Mouse (Mus musculus) adipocyte (in vitro differentiated cells): Measurements from ENCODE around the gene Snx29.

Experiments
- DNase-seq: peaks from one replicate; pipeline ENCODE4 v3.0.0-alpha.2; 2016; ENCODE audit warnings: low spot score

The Snx29 gene

DNA sequence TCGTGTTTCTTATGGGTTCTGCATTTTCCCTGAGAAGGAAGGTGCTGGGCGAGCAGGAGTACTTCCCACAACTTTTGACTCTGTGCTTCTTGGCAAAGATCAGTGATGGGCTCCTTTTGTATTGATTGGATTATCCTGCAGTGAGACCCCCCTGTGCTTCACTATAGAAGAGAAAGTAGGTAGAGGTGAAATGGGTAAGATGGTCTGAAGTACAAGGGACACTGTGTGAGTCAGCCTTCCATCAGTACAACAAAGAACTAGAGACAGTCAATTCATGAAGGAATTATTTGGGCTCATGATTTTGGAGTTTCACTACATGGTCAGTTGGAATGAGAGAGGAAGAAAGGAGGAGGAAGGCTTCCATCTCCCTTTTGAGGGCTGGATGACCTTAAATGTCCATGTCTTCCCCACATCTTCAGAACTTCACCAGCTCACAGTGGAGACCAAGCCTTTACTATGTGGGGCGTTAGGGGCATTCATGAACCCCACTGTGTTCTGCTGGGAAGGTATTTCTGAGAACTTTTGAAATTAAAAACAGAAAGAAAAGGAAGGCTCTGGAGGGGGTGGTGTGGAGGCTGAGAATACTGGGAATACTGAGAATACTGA is 363.1 kb downstream of the Snx29 start:
- DNase-seq: no peak

DNA sequence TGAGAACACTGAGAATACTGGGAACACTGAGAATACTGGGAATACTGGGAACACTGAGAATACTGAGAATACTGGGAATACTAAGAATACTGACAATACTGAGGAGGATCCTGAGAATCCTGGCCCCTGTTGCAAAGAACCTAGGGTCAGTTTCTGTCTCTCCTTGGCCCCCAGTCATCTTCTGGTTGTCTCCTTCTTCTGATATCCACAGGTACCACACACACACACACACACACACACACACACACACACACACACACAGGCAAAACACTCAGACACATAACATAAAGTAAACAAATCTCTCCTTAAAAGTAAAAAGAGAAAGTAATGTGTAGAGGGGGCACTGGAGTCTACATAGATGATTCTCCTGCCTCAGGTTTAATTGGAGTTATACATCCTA is 365.1 kb downstream of the Snx29 start:
- no peak for DNase-seq

DNA sequence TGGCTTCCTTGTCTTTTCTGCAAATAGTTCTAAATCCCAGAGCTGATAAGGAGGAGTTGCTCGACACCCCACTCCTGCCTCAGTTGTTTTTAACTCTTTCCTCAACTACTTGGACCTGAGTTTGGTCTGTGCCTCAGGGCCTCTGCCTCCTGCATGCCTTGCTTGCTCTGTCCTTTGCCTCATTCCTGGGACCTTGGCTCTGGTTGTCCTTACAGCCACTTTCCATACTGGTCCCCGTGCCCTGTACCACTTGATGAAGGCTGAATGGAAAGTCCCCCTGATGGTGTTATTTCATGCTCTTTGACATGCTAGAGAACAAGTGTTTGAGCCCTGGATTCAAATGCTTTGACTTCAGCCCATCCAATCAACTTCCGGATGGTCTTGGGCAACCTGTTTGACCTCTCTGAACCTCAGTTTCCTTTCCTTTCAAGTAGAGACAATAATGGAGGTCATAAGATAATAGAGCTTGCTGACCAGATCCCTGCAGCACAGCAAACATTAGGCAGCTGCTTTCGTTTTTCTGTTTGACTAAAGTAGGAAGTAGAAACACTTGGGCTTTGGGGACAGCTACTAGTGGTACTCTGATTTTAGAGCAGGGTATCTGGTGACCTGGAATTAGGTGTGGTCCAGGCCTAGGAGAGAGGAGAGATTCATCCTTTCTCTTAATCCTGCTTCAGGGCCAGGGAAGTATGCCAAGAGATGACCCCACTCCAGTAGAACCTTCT is 365.7 kb downstream of the Snx29 start:
- no peak for DNase-seq

DNA sequence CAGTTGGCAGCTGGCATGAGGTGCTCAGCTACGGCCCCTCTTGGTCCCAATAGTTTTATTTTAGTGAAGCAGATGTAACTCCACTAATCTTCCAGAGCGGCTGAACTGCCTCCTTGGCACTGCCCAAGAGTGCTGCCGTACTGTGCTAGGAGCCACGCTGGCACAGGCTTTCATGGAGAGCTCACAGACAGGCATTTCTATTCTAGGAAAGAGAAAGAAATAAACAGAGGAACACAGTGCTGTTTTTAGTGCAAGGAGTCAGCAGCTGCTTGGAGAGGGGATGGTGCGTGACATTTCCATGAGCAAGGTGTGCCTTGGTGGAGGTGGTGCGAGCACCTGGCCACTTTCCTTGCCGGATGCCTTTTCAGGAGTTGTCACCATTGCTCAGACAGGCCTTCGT is 367.4 kb downstream of the Snx29 start:
- DNase-seq: no peak

DNA sequence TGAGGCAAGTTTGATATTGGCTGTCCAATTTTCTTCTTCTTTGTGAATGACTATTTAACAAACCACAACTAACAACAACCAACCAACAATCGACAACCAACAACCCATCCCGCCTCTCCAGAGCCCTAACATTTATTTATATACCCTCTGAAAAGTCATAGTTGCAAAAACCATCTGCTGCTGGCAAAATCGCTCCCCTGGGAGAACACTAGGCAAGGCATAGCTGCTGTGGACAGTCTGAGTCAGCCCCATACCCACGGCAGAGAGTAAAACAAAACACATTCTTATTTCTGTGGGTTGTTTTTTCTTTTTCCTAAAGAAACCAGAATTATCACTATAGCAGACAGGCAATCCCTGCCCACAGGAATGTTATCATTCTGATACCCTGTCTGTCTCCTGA is 368.0 kb downstream of the Snx29 start:
- peak; percentile 58 for DNase-seq

DNA sequence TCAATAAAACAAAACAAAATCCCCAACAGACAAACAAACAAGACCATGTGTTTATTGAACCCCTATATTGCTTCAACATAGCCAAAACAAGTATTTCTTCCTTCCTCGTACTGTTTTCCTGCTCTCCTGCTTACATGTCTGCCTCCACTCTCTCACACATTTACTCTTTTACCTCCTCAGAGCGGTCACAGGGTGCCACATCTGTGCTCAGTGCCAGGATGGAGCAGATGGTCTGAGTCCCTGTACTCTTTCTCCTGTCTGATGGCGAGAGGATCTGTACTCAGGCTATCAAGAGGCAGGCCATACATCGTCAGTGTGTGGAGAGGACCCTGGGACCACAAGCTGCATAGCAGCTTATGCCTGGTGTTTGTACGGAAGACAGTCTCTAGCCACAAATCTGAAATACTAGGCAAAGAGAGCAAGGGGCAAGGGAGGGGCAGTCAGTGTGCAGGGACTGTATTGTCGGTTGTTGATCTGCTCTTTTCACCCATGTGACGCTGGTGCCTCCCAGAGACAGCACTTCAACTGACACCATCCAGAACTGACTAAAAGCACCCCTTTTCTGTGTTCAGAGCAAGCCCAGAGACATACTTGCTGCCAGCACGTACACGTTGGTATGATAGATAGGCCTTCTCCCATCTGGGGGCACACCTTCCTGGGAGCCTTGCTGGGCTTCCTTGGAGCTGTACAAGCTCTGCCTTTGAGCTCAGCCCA is 368.9 kb downstream of the Snx29 start:
- peak; percentile 57 for DNase-seq

DNA sequence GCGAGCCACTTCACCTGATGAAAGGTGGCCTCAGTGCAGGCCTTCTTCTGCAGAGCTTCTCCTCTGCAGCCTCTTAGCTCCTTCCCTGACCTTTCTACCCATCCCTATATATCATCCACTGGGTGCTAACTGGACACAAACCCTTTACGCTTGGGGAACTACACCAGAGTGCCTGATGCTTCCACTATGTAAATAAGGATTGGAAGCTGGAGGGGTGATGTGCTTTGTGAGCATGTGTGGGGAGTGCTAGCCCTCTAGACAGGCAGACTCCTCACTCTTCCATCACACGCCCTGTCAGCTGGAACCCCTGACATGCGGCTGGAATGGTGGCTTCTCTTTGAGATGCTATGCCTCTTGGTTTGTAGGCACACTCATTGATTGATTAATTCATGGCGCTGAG is 370.0 kb downstream of the Snx29 start:
- DNase-seq: no peak

DNA sequence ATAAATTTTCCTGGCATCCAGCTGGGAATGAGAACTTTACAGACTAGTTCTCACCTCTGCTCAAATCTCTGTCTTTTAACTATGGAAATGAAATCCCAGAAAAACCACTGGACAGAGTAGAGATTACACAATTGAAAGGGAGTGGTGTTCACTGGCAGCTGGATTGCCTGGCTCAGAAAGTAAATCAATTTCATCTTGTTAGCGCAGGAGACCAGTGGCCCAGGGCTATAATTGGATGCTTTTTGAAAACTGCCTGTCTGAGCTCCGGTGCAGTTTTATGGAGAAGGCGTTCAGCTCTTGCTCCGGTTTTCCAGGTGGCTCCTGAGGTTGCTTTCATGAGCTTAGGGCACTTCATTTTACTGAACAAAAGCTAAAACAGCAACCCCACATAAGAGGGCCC is 371.7 kb downstream of the Snx29 start:
- peak; percentile 31 for DNase-seq

DNA sequence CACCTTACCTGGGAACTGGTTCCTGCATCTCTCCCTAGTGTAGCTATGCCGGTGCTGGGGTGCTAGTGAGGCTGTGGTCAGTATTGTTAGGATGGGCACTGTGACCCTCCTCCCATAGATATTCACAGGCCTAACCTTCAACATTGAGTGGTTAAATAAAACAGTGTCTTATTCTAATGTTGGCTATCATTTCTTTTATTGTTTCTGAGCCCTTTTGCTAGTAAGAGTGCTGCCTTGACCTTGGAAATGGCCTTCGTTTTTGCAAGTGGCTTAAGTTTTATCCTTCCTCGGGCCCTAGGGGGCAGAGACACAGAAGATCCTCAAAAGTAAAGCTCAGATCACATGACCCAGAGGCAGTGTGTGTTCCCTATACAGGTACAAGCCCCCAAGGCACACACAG is 374.1 kb downstream of the Snx29 start:
- no peak for DNase-seq

DNA sequence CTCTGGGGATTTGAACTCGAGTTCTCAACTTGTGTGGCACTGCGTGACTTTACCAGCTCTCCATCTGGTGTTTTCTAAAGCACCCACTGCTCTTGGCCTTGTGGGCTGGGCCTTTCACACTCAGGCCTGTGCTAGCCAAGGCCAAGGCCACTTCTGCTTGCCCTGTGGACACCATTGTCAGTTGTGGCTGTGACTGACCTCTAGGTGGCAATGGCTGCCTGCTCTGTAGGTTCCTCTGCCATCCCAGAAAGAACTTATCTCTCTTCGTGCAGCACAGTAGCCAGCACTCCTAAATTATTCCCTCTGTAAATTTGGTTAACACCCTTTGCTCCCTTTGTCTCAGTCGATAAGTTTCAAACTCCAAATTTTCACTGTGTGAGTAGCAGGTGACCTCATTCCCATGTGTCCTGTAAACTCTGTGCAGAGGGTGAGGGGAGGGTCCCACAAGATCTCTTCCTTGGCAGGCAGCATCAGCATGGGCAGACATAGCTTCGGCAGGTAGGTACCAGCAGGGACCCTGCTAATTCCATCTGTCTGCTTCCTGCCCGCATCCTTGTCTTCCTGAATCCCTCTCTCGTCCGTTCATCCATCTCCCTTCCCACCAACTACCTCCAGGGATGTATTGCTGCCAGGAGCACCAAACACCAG is 375.1 kb downstream of the Snx29 start:
- DNase-seq: peak; percentile 80

DNA sequence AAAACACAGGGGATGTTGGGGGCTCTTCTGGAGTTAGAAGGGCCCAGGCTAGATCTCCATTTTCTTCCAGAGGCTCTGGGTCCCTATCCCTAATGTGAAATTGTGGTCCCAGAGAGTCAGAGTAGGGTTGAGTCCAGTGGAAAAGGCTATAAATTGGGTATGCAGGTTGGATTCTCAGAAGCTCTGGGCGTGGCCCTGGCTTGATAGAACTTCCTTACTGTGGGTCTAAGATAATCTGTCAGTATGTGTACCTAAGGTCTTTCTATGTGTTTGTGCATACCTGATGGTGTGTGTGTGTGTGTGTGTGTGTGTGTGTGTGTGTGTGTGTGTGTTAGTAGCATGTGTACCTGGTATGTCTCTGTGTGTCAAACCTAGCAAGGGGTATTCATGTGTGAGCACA is 378.9 kb downstream of the Snx29 start:
- DNase-seq: no peak

DNA sequence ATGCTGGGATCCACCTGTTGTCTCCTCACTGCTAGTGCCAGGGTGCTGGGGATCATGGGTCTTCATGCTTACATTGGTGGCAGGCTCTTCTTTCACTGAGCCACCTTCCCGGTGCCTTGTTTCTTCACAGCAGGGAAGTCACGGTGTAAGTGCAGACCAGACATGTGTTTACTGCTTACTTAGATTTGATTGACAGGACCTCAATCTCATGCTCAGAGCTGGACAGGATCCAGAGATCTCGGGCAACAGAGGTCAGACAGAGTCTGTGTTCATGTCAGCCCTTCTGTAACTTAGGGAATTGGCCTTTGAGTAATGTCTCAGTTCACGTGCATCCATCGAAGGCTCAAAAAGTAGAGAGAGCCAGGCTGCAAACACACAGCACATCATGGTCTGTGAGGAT is 381.4 kb downstream of the Snx29 start:
- peak; percentile 69 for DNase-seq

DNA sequence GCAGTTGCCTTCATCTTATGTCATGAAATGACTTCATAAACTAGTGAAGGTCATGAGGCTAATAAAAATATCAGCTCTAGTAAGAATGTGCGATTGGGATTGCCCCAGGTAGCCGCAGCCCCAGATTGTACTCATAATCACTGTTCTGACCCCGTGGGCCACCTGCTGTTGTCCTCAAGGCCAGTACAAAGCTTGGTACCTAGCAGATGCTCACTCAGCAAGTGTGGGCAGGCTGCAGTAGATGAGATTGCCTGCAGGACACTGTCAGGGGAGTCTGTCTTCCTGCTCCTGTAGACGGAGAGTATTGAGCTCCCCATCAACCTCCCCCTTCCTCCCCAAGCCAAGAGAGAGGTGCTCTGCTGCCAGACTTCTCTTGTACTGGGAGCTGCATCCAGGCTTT is 382.7 kb downstream of the Snx29 start:
- DNase-seq: no peak

DNA sequence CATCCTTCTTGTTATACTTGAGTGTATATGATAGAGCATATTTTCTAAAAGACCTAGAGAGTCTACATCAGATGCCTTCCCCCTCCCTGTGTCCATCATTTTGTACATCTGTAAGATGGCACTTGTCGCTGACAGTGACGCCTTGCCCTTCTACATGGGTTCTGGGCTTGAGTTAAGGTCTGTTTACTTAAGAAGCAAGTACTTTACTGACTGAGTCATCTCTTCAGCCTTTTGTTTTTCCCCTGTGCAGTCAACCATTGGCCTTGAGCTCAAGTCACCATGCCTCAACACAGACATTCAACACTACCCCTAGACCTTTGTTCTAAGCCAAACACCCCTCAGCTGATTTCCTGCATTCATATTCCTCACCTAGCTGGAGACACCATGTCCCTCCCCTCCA is 385.4 kb downstream of the Snx29 start:
- no peak for DNase-seq

DNA sequence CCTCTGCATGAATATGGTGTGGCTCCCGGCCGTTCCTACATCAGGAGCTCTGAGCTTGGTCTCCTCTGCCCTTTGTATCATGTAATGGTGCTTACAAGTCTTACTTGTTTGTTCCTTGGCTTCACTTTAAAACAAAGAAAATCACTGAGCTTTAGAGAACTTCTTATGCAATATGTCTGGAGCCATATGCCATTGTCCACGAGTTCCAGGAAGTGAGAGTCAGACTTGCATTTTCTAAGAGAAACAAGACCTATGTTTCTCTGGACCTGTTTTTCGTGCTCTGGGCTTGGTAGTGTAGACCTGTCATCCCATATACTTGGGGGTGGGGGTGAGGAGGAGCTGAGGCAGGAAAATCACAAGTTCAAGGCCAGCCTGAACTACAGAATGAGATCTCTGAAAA is 386.7 kb downstream of the Snx29 start:
- DNase-seq: peak; percentile 21

DNA sequence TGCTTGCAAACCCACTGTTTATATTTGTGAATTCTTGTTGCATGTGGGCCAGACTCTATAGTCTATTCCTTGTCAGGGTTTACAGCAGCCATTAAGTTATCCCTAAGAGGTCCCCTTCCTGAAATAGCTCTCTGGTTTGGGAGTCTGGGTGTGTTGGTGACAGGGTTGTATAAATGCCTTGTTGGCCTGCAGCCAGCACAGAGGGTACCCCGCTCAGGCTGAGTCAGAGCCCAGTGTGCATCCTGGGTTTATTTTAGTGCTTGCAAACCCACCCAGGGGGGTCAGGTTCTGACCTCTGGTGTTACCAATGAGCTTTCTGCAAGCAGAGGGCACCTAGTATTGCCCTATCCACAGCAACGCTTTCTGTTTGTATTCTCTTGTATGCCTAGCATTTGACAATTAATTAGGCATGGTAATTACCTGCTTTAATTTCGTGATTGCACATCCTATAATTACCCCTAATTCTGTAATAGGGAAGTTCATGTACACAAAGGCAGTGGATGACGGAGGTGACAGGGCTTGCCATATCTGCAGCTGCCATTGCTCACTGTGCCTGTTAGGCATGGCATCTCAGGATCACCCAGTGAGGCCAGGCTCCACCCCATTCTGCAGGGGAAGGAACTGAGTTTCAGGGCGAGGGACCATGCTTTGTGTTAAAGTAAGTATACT is 387.4 kb downstream of the Snx29 start:
- DNase-seq: no peak

DNA sequence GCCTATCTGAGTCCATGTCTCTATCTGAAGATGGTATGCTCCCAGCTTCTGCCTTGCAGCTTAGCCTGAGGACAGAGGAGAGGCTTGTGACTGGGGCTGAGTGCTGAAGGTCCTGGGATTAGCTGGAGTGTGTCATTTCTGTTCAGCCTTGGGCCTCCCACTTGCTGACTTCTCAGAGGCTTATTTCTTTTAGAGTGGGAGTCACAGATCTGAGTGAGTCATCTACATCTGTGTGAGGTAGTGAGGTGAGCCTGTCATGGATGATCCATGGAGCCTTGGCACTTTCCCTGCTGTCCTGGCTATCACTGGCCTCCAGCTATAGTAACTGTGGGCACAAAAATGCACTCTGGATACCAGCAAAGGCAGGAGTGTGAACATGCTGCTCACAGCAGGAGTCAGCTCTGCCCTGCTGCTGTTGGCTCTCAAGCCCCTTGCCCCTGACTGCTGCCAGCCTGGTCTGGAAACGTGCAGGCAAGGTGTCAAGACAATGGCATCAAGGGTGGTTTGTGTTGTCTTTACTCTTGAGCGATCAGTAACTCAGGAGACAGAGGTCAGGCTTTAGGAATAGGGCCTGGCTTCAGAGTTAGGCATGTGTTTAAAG is 390.7 kb downstream of the Snx29 start:
- DNase-seq: no peak

DNA sequence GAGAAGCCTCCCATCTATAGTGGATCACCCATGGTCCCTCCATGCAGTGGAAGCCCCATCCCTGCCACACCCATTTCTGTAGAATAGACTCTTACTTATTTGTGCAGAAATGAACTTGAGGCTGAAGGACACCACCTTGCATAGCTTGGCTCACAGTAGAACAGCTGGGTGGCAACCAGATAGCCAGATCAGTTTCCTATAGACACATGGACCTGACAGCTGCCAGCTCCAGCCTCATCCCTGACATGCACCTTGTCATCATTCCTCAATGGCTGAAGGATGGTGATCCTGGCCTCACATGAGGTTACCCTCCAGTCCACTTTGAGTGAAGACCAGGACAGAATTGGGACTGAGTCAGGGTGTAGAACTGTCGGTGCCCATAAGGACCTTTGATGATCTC is 394.2 kb downstream of the Snx29 start:
- DNase-seq: no peak

DNA sequence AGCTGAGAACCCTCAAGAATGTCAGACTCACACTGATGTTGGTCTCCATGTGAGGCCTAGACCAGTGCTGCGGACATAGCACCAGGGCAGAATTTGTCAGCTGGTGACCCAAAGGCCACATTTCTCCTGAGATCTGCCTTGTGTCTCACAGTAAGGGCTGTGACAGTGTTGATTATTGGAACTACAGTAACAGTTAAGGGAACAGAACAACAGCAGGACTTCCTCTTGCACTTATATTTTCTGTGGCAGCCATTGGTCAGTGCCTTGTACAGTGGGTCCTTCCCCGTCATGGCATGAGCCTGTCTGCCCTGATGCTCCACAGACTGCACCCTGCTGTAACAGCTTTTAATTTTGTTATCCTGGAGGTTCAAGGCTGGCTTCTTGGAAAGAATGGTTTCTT is 403.2 kb downstream of the Snx29 start:
- no peak for DNase-seq

DNA sequence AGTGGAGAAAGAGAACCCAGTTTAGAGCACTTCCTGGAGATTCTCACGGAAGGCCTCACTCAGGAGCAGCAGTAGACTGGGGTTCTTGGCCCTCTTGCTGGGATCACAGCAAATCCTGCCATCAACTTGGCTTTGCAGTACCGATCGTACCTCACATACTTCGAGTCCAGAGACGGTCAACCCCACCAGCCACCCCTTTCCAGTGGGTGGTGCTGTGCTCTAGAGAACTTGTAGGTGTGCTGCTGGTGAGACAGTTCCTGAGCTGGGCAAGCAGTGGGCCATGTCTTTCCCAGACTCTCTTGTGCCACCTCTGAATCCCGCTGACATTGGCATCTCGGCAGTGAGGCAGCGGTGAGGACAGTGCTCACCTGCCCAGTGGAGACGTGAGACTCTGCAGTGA is 404.6 kb downstream of the Snx29 start:
- DNase-seq: no peak

DNA sequence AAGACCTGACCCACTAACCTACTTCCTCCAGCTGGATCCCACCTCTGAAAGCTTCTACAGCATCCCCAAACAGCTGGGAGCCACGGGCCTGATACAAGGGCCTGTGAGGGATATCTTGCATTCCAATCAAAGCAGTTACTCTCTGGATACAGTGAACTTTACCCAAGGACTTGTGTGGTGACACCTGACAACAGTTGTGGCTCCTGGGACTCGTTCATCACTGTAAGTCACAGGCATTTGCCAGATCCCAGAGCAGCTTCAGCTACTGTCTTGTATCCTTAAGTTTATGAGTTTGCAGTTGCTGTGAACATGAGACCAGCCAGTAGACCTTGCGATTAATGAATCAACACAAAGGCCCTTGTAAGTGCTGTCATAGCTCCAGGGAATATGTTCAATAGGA is 405.4 kb downstream of the Snx29 start:
- no peak for DNase-seq

DNA sequence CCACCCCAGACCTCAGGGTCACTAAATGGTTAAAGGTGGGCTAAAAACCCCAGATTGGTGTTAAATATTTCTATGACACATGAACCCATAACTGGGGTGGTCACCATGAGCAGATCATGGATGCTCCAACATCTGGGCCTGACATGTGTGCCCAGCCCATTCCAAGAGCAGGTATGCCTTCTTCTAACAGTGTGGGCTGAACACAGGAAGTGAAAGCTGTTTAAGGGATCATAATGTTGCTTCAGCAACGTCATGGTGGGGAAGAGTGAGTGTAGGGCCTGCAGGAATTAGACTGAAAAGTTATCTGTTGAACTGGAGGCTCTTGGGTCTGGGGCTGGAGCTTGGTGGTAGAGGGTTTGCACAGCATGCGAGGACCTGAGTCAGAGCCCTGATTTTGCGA is 405.9 kb downstream of the Snx29 start:
- no peak for DNase-seq
